Mouse (Mus musculus): ENCODE results near the gene Ctdsp2. TPM values are rescaled to one million over a fixed set of nuclear protein-coding genes. Genes with fewer than 3 reads are reported as not detected.

The Ctdsp2 gene
- polyA plus RNA-seq, 1 experiment from 2014 or later, result 34.3 TPM

GRCm38 (mm10) chr10:126962271-126962965 is 16.1 kb upstream of the Ctdsp2 start:
- DNase-seq (ENCODE audit: low spot score), result no peak

- no peak for DNase-seq (ENCODE audit: low spot score)
Observed at GRCm38 (mm10) chr10:126962966-126963330, 15.6 kb upstream of the Ctdsp2 start.

GRCm38 (mm10) chr10:126963821-126964220 is 14.7 kb upstream of the Ctdsp2 start:
- DNase-seq (ENCODE audit: low spot score), result no peak

- no peak for DNase-seq (ENCODE audit: low spot score)
Observed at GRCm38 (mm10) chr10:126971363-126972050, 7.0 kb upstream of the Ctdsp2 start.

- DNase-seq (ENCODE audit: low spot score), result no peak
Observed at GRCm38 (mm10) chr10:126972051-126972725, 6.3 kb upstream of the Ctdsp2 start.

- no peak for DNase-seq (ENCODE audit: low spot score)
Observed at GRCm38 (mm10) chr10:126972988-126973387, 5.5 kb upstream of the Ctdsp2 start.

- DNase-seq (ENCODE audit: low spot score), result no peak
Observed at GRCm38 (mm10) chr10:126975706-126976105, 2.8 kb upstream of the Ctdsp2 start.

- no peak for DNase-seq (ENCODE audit: low spot score)
Observed at GRCm38 (mm10) chr10:126977076-126977475, 1.4 kb upstream of the Ctdsp2 start.

- DNase-seq (ENCODE audit: low spot score), result peak; percentile 30
Observed at GRCm38 (mm10) chr10:126979121-126979635, 661 bp downstream of the Ctdsp2 start.

- DNase-seq (ENCODE audit: low spot score), result peak; percentile 47
Observed at GRCm38 (mm10) chr10:126979636-126980151, 1.2 kb downstream of the Ctdsp2 start.

GRCm38 (mm10) chr10:126980221-126980932 is 1.9 kb downstream of the Ctdsp2 start:
- DNase-seq (ENCODE audit: low spot score), result peak; percentile 13

- DNase-seq (ENCODE audit: low spot score), result no peak
Observed at GRCm38 (mm10) chr10:126980933-126981530, 2.5 kb downstream of the Ctdsp2 start.

- no peak for DNase-seq (ENCODE audit: low spot score)
Observed at GRCm38 (mm10) chr10:126981746-126982145, 3.2 kb downstream of the Ctdsp2 start.

- no peak for DNase-seq (ENCODE audit: low spot score)
Observed at GRCm38 (mm10) chr10:126983193-126983725, 4.7 kb downstream of the Ctdsp2 start.

- no peak for DNase-seq (ENCODE audit: low spot score)
Observed at GRCm38 (mm10) chr10:126984189-126985004, 5.9 kb downstream of the Ctdsp2 start.

GRCm38 (mm10) chr10:126985127-126985526 is 6.6 kb downstream of the Ctdsp2 start:
- DNase-seq (ENCODE audit: low spot score), result no peak

GRCm38 (mm10) chr10:126985579-126985978 is 7.1 kb downstream of the Ctdsp2 start:
- no peak for DNase-seq (ENCODE audit: low spot score)

- no peak for DNase-seq (ENCODE audit: low spot score)
Observed at GRCm38 (mm10) chr10:126986541-126986961, 8.0 kb downstream of the Ctdsp2 start.

Measured in thymus, postnatal 0 days (tissue).